Mouse (Mus musculus) spleen, postnatal 14 days (tissue): ENCODE data around the gene Ndufc1.
"Not testable (repeated sequence)": the region's sequence is repeated elsewhere in the genome, so short reads cannot be mapped to it uniquely, and the experiment has no call there.

Experiments used
- DNase-seq, 2 experiments: peaks; one replicate each; pipeline ENCODE4 v3.0.0; 2021 to 2022; ENCODE audit warnings: low spot score in 2 of 2

Ndufc1 gene

DNA sequence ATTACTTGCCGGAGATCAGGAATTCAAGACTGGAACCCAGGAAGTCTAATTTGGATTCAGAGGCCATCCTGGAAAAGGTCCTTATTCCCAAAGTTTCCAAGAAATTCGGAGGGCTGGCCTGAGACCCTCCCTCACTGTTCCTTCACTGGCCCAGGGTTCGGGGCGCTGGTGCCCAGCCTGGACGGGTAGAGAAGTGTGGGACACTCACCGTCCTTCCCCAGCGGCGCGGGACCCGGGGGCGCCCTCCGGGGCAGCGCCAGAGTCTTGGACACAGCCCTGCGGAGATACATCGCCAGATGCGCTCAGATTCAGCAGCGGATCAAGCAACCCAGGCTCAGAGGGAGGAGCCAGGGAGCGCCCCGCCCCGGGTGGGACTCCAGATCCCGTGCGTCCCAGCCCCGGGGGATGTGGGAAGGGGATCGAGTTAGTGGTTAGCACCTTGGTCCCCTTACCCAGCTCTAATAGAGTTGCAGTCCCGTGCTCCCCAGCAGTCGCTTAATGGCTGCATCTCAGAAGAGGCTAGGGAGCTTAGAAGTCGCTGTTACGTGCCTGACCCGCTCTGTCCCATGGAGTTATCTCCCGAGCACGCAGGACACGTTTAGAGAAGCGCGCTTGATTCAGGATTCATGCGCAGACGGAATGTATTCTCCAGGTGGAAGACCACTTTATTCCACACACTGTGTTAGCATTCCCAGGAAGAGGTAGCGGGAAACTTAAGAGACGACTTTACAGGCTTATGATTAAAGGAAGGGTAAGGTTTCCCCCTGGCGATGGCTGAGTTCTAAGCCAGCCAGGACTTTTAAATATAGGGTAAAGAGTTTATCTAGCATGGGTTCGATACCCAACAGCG lies 12.3 kb downstream of the Ndufc1 start, which contains the start of gene Mgarp:
TSS of gene Mgarp (minus strand) at position 520 of the 850 bp plus-strand sequence.
- peak in 1 of 2 experiments; percentile 13 for DNase-seq

GRCm38 (mm10) chr3:51395461-51396145 lies 13.2 kb downstream of the Ndufc1 start:
- no peak for DNase-seq

- DNase-seq = no peak
Measured at GRCm38 (mm10) chr3:51394881-51395280, 13.9 kb downstream of the Ndufc1 start.

GRCm38 (mm10) chr3:51393651-51394050 lies 15.1 kb downstream of the Ndufc1 start:
- no peak for DNase-seq

GRCm38 (mm10) chr3:51393018-51393417 lies 15.8 kb downstream of the Ndufc1 start:
- not testable (repeated sequence) for DNase-seq

- no peak for DNase-seq
Measured at GRCm38 (mm10) chr3:51391591-51391990, 17.2 kb downstream of the Ndufc1 start.

GRCm38 (mm10) chr3:51391095-51391494 lies 17.7 kb downstream of the Ndufc1 start:
- no peak for DNase-seq

DNA sequence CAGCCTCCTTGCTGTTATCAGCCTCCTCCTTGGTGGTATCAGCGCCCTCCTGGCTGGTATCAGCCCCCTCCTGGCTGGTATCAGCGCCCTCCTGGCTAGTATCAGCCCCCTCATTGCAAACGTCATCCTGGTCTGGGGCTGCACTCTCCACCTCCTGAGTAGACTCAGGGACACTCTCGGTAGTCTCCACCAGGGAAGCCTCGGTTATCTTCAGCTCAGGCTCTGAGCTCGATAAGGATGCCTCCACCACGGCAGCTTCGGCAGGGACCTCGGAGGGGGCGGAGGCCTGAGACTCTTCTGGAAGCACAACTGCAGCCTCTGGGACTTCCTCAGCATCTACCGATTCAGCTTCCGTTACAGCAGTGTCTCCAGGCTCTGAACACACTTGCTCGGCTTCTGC lies 19.9 kb downstream of the Ndufc1 start:
- DNase-seq = no peak

GRCm38 (mm10) chr3:51387868-51388381 lies 20.9 kb downstream of the Ndufc1 start:
- no peak for DNase-seq

DNA sequence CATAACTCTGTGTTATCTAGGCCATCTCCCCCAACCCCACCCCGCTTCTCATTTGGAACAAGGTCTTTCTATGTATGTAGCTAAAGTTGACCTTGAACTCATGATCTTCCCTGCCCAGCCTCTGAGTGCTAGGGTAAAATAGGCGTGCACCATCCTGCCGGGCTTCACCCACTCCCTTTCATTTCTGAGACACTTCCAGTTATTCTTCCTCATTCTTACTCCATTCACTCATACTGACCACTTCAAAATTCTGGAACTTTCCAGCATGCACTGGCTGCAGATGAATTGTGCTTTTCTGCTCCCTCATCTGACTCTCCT lies 21.7 kb downstream of the Ndufc1 start:
- no peak for DNase-seq

- DNase-seq = no peak
Measured at GRCm38 (mm10) chr3:51386441-51387133, 22.2 kb downstream of the Ndufc1 start.

GRCm38 (mm10) chr3:51383409-51383808 lies 25.4 kb downstream of the Ndufc1 start:
- DNase-seq = no peak

GRCm38 (mm10) chr3:51380660-51381014 lies 28.2 kb downstream of the Ndufc1 start:
- no peak for DNase-seq

GRCm38 (mm10) chr3:51379786-51380659 lies 28.8 kb downstream of the Ndufc1 start:
- no peak for DNase-seq

DNA sequence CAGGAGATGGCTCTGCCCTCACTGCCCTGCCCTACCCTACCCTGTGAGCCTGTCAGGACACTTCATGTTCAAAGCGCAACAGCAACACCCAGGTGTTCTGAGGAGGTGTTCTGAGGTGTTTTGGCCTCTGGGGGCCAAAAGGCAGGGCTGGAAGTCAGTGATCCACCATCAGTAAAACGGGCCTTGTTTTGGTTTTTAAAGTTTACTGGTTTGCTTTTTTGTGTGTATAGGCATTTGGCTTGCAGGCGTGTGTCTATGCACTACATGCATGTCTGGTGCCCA lies 30.2 kb downstream of the Ndufc1 start:
- no peak for DNase-seq

DNA sequence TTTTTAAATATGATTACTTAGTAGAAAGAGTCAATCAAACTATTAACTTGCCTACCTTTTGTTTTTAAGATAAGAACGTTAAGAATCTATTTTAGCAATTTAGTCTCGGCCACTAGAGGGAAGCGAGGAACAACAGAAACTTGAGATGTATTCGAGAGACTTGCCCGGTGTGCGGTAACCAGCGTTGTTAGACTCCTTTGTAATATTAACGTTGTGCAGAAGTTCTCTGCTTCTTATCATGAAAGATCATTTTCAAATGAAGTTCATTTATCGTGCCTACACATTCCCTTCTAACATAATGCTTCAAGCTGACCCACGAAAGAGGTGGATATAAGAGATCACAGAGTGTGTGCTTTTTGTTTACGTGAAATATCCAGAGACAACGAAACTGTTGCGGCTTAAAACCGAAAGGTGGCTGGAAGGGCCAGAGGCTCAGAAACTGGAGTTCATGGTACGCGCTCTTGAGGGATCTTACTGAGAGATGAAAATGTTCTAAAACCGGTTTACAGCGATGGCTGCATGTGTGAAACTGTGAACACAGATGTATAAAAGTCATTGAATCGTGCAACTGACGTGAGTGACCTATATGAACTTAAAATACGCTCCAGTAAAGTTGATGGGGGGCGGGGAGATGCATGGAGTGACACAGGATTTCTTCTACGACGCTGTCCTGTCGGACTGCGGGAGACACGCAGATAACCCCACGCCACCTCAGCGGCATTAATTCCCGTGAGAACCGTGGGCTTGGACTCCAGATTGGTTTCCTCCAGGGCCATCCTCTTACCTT lies 30.7 kb downstream of the Ndufc1 start:
- DNase-seq = no peak

GRCm38 (mm10) chr3:51375307-51376265 lies 33.2 kb downstream of the Ndufc1 start:
- DNase-seq = peak; percentile 17 to 56

GRCm38 (mm10) chr3:51373544-51373943 lies 35.2 kb downstream of the Ndufc1 start:
- no peak for DNase-seq

- no peak for DNase-seq
Measured at GRCm38 (mm10) chr3:51372883-51373282, 35.9 kb downstream of the Ndufc1 start.

GRCm38 (mm10) chr3:51371826-51372225 lies 37.0 kb downstream of the Ndufc1 start:
- no peak for DNase-seq
